Mouse (Mus musculus) Muller cell, postnatal 12 days (primary cell): ENCODE measurements around the gene Rtn4.
"Not testable (repeated sequence)": the region's sequence is repeated elsewhere in the genome, so short reads cannot be mapped to it uniquely, and the experiment has no call there.

Experiments
- DNase-seq: peaks from one replicate; pipeline ENCODE4 v3.0.0-alpha.2; 2015; ENCODE audit errors: inconsistent ontology term

The Rtn4 gene

DNA sequence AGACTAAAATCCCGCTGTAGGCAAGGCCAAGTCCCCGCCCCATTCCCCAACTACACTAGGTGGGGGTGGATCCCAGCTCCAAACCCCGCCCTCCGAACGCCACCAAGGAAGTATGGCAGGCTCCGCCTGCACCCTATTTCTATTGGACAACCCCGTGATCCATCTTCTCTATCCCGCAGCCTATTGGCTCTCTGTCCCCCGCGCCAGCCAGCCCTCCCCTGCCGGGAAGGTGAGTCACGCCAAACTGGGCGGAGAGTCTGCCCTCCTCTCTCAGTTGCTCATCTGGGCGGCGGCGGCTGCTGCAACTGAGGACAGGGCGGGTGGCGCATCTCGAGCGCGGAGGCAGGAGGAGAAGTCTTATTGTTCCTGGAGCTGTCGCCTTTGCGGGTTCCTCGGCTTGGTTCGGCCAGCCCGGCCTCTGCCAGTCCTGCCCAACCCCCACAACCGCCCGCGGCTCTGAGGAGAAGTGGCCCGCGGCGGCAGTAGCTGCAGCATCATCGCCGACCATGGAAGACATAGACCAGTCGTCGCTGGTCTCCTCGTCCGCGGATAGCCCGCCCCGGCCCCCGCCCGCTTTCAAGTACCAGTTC, at the start of gene Rtn4:
TSS of gene Rtn4 (plus strand) at position 265 of the 590 bp plus-strand sequence.
- DNase-seq = peak; percentile 99

DNA sequence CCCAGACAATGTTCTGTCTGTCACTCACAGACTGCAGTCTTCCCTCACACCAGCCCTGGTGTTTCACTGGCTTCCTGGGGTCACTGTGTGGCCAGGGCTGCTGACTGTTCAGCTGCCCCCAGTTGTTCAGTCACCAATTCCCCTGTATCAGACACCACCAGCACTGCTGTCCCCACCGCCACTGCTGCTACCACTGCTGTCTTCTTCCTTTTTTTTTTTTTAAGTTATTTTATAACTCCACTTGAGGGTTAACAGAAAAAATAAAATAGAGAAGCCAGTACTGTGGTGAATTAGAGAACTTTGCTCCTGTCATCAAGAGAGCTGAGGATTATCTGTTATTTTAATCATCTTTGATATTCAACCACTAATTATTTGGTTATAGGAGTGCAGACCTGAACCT, 48.3 kb upstream of the Rtn4 start:
- no peak for DNase-seq

DNA sequence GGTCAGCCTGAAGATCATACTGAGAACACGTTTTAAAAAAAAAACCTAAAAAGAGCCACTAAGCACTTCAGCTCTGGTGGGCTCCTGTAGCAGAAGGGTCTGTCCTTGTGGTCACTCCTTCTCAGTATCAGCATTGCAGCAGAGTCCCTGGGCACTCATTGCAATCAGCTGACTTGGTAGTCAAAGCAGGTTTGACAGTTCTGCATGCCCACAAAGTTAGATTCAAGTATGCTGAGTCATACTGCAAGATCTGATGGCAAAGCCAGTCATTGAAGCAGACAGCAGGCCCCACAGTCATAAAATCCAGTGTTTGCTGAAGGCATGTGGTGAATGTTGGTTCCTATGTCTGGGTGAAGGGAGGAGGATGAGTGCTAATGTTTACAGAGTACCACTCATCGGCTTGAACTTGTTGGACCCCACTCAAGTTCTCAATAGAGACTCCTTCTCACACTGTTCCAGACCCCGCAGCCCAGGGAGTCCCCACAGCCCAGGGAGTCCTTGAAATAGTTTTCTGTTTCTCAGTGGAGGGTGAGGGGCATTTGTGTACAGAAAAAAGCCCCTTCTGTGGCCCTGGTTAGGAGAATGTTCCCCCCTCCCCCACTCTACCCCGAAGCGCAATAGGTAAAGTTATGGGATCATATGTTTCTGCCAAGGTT, 47.2 kb upstream of the Rtn4 start:
- peak; percentile 89 for DNase-seq

DNA sequence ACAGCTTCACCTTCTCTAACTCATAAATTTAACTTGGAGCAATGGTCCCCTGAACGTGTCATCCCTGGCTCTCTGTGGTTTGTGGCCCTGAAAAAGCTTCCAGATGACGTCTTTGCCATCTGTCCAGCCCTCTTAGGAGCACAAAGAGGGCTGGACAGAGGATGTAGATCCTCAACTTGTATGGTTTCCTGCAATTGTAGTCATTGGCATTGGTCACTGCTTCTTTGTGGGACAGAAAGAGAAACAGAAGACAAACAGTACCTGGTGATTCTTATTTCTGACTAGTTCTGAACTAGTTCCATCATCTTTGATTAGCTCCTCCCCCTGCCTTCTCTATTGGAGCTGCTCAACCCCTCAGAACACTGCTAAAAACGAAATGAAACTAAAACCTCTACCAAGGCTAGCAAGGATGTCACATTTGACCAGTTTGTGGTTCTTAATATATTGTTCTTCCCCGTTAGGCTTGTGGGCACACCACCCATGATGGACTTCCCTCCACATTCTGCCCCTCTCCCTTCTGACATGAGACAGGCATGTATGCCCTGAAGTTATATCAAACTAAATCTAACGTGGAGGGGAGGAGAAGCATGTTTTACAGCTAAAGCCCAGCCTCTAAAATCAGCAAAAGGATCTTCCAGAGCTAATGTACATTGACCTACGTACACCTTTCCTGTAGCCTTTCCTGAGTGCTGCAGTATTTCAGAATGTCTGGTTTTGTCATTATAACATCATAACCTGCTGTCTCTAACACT, 45.0 kb upstream of the Rtn4 start:
- DNase-seq = no peak

DNA sequence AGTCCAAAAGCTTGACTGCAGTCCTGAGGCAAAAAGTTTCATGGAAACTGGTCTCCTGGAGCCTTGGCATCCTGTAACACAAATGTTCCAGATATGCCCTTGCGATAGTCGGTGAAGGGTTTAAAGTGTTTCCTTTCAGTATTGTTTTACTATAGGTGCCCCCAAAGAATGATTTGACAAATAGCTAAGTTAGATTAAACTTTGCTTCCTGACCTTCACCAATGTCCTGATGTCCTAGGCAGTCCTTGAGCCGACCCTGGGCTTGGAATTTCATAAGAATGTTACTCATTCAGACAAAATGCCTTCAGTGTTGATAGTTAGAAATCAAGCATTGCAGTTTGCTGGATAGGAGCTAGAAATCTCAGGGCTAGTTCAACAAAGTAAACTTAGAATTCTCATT, 37.4 kb upstream of the Rtn4 start:
- not testable (repeated sequence) for DNase-seq

DNA sequence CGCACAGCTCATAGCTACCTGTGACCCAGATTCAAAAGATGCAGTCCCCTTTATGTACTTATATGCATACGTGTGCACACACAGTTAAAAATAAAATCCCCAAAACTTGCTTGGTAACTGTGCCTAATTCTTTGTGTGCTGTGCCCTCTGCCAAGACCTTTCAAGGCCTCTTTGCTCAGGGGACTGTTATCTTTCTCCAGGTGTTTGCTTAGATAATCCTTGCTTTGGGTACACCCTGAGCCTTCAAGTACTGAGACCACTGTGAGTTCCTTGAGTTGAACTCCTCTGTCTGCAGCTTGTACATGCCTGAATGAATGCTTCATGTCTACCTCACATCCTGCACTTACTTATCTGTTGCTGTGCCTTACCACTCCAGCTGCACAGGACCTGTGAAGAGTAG, 32.0 kb upstream of the Rtn4 start:
- no peak for DNase-seq

DNA sequence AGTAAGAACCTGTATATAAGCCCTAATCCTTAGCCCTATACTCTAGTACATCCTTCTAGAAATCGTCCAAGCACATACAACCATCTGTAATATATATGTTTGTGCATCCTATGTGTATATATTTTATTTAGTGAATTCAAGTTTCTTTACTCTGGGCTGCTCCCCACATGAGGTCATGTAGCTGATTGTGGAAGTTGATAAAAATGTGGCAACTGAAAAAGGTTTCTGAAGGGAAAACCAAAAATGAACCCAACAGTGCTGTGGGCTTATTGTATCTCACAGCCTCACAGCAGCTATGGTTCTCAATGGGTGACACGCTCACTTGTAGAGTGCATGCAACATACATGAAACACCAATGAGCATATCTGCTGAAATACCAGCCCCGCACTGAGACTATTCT, 25.1 kb upstream of the Rtn4 start:
- DNase-seq = no peak

DNA sequence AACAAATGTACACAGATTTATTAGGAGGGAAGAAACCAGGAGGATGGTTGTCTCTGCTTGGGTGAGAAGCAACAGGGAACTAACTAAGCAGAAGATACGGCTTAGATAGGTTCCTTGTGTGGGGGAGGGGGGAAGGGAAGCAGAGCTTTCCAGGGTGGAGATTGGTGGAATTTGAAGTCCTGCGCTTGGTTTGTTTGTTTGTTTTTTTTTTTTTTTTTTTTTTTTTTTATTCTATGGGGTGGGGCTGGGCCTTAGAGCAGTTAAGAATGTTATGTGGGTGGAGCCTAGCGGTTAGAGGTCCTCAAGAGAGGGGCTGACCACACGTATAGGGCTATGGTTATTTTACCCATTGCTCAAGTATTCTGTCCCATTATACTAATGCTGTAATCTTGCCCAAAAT, 23.0 kb upstream of the Rtn4 start:
- no peak for DNase-seq

DNA sequence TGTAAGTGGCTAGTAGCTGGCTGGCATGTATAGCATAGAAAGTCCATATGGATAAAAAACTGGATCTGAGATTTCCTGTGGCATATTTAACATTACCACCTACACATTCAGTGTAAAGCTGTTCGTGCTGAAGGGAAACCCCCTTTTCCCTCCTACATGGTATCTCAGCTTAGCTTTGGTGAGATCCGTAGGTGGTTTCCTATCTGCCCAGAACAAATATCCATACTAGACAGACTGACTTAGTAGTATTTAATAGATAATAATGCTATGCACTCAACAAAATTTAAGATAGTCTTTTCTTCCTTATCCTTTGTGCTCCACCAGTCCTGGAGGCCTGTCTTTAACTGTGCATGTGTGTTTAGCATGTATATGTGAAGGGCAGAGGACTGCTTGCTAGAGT, 19.4 kb upstream of the Rtn4 start:
- DNase-seq = no peak

DNA sequence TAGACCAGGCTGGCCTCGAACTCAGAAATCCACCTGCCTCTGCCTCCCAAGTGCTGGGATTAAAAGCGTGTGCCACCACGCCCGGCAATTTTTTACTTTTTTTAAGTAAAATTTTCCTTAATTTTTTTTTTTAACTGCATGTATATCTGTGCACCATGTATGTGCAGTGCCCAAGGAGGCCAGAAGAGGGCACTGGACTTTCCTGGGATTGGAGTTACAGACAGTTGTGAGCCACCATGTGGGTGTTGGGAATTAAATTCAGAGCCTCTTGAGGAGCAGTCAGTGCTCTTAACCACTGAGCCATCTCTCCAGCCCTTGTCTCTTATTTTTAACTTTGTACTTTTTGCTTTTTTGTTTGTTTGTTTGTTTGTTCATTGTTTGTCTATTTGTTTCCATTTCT, 16.0 kb upstream of the Rtn4 start:
- no peak for DNase-seq

DNA sequence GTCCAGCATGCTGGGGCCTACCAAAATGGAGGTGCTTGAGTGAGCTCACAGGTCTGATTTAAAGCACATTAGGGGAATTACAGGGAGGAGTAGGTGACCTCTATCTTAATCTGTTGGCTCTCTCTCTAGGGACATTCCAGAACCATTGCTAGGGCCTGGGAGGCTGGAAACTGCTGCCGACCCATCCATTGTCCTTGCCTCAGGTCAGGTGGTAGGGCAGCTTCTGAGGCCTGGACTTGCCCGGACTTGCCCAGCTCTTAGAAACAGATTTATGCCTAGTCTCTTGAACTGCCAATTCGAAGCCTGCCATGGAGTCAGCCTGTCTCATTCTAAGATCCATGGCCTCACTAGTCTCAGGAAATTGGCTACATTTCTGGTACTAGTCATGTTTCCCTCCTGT, 12.8 kb upstream of the Rtn4 start:
- DNase-seq = peak; percentile 43

DNA sequence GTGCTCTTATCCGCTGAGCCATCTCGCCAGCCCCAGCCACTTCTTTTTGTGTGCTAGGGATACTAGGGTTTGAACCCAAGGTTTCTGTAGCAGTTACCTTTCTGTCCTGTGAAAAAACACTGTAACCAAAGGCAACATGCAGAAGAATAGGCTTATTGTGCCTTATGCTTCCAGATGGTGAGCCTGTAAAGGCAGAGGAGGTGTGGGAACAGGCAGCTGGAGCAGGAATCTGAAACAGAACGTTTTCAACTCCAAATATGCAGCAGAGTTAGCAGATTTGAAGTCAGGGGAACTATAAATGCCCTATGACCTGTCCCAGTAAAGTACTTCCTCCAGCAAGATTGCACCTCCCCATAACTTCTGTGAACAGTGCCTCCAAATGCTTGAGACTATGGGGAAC, 12.0 kb upstream of the Rtn4 start:
- no peak for DNase-seq

DNA sequence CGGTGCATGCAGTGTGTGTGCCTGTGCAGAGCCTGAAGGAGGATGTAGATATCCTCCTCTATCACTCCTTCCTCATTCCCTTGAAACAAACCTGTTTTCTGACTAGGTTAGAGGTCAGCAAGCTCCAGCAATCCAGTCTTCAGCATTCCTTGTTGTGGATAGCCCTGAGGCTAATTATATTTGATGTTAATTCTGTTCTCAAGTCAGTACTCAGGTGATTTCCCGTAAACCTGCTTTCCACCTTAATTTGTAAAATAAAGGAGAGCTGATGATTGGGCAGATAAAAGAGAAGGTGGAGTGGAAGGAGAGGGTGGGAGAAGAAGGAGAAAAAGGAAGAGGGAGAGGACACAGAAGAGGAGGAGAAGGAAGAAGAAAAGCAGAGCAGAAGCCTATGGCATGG, 8.5 kb upstream of the Rtn4 start:
- no peak for DNase-seq

DNA sequence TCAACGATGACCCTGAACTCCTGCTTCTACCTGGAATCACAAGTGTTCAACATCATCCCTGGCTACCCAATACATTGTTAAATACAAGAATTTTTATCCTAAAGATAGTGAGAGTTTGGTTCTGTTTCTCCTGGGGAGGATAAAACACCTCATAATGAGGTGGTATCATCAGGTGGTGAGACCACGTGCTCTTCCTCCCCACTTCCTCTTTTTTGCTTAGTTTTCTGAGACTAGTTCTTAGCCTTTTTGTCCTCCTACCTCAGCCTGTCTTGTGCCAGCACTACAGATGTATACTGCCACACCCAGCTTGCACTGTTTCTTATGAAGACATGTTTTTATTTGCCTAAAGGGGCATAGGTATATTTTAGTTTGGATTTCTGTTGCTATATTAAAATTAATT, 6.6 kb upstream of the Rtn4 start:
- no peak for DNase-seq

DNA sequence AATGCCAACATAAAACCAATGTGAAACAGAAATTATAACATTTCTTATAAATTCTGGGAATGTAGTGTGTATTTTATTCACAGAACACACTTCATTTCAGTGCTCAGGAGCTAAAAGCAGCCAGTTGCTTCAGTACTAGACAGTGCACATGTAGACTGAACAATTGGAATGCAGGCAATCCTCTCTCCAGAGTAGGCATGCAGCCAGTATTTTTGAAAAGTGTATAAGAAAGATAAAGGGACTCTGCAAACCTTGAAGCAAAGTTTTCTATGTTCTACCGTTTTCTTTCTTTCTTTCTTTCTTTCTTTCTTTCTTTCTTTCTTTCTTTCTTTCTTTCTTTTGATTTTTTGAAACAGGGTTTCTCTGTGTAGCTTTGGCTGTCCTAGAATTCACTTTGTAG, 1.2 kb upstream of the Rtn4 start:
- no peak for DNase-seq

DNA sequence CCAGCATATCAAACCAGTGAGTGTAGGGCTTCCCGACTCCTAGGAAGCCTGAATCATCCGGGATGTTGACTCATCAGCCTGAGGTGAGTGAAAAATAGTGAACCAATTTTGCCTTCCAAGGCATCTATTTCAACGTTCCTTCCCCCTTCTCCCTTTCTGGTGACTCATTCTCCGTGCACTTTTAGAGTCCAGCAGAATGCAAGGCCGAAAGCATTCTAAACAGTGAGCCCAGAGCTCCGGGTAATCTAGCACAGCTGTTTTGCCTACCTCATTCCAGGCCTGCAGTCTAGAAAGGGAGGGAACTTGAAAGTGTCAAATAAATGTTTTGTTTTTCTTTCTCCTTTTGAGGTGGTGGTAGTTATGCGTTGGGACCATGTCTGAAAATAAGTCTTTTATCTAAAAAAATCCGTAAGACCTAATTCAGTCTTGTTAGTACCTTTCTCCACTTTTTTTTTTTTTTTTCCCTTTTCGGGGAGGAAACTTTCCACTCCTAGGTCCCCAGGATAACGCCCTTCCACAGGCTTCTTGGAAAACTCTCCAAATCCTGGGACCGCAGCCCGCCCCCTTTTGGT, 550 bp upstream of the Rtn4 start:
- DNase-seq = peak; percentile 90

DNA sequence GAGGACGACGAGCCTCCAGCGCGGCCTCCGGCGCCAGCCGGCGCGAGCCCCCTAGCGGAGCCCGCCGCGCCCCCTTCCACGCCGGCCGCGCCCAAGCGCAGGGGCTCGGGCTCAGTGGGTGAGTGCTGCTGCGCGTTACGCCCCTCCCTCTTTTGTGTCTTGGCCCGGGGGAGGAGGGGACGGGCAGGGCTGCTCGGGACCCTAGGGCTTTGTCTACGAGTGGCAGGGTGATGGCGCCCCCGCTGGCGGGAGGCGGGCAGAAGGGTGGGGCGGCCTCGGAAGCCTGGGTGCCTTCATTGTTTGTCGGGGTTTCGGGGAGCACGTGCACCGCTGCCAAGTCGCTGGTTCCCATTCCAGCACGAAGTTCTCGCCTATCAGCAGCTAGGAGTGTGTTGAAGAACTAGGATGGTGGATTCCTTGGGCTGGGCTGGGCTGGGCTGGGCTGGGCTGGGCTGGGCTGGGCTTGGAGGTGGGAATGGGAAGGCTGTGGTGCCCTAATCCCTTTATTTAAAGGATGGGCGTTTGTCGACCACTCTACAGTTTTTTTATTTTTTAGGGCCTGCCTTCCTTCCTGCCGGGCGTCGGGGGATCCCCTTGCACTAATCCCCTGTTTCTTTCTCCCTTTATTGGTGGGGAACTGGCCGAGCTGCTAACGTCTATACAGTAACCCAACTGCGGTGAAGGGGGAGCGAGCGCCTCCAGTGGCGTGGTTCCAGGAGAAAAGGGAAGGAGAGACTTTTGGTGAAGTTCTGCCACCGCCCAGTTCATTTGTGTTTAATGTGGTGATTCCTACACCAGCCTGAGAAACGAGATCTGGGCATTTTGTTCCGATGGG, 1.0 kb downstream of the Rtn4 start:
- peak; percentile 95 for DNase-seq

DNA sequence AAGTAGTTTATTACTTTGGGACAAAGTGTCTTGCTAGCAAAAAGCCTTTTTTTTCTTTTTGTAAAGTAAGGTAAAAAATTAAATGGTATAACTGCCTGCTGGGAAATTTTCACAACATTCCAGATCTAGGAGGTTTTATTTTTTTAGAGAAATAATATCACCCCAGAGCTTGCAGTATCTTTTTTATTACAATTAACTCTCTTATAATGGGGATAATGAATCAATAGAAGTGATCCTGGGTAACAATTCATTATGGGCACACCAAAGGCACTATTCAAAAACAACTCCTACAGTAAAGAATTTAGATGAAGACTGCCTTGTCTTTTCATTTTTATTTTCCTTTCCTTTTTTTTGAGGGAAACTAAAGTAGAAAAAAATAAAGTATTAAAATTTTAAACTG, 2.0 kb downstream of the Rtn4 start:
- no peak for DNase-seq

DNA sequence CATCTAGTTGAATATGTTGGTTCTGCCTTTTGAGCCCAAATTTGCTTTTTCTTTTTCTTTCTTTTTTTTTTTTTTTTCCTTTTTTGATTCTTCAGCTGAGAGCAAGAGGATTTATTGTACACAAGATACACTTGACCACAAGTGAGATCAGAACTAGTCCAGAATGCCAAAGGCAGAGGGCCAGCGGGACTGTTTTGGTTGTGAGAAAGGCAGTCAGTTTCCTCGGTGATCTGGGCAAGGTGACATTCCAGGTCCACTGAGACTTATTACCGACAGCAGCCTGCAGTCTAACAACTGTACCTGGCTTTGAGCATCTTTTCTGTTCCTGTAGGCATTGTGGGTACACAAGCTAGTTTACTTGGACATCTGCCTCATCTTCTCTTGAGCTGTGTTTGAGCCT, 10.0 kb downstream of the Rtn4 start:
- no peak for DNase-seq

DNA sequence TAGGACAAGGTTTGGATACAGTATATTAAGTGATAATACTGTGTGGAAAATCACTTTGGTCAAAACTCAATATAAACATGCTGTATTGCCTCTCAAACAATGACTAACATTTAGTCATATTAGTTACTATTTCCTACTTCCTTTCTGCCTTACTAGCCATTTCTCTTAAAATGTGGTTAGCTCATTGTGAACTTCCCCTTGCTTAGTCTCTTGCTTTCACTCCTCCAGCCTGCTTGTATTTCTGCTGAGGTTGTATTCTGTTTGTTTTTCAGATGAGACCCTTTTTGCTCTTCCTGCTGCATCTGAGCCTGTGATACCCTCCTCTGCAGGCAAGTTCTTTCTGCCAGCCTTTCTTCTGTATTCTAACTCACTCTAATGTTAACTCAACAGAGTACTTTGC, 12.5 kb downstream of the Rtn4 start:
- DNase-seq = no peak

DNA sequence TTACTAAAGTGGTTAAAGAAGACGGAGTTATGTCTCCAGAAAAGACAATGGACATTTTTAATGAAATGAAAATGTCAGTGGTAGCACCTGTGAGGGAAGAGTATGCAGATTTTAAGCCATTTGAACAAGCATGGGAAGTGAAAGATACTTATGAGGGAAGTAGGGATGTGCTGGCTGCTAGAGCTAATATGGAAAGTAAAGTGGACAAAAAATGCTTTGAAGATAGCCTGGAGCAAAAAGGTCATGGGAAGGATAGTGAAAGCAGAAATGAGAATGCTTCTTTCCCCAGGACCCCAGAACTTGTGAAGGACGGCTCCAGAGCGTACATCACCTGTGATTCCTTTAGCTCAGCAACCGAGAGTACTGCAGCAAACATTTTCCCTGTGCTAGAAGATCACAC, 14.1 kb downstream of the Rtn4 start:
- DNase-seq = no peak

DNA sequence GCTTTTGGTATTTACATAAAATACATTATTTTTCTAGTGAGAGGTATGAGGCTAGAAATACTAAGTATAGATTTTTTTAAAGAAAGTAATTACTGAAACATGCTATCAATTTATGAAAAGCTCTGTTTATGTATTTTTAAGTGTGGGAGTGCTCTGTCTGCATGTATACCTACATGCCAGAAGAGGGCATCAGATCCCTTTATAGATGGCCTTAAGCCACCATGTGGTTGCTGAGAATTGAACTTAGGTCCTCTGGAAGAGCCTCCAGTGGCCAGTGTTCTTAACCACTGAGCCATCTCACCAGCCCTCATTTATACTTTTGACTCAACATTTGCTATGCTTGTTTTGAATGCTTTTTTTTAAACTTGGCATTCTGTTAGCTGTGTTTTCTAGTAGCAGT, 16.8 kb downstream of the Rtn4 start:
- no peak for DNase-seq
